Mouse (Mus musculus) intestine, embryonic 14.5 days (tissue): ENCODE results near the gene Atxn1. TPM values are rescaled to one million over a fixed set of nuclear protein-coding genes. Genes with fewer than 3 reads are reported as not detected.

Experiments
- ATAC-seq: fragments of 200-750 bp; cut with Nextera tagmentation; replicated peaks from 2 replicates; pipeline ENCODE4 v1.8.0; 2017; ENCODE audit warnings: low read depth, moderate number of reproducible peaks, moderate TSS enrichment, moderate library complexity; ENCODE audit not compliant: low FRiP score, low TSS enrichment
- DNase-seq: peaks from one replicate; pipeline ENCODE4 v3.0.0-alpha.2; 2018; ENCODE audit warnings: low spot score
- H3K27ac ChIP-seq: fragments of 300-500 bp; sonication (generic); 2 replicates; pipeline ENCODE4 v1.5.1; 2014; ENCODE audit warnings: low read depth, mild to moderate bottlenecking, control low read depth
- H3K27me3 ChIP-seq: fragments of 300-500 bp; sonication (generic); replicated peaks from 2 replicates; pipeline ENCODE4 v1.6.1; 2014; ENCODE audit warnings: low read length, control low read depth; ENCODE audit not compliant: control insufficient read depth, insufficient read depth
- H3K36me3 ChIP-seq: fragments of 300-500 bp; sonication (generic); 2 replicates; pipeline ENCODE4 v1.6.1; 2014; ENCODE audit warnings: low read length, control low read depth; ENCODE audit not compliant: control insufficient read depth, insufficient read depth
- H3K4me1 ChIP-seq: fragments of 300-500 bp; sonication (generic); replicated peaks from 2 replicates; pipeline ENCODE4 v1.6.1; 2014; ENCODE audit warnings: low read length, control low read depth, mixed read lengths; ENCODE audit not compliant: control insufficient read depth, insufficient read depth
- H3K4me2 ChIP-seq: fragments of 300-500 bp; sonication (generic); 2 replicates; pipeline ENCODE4 v1.6.1; 2014; ENCODE audit warnings: low read length
- H3K4me3 ChIP-seq: fragments of 300-500 bp; sonication (generic); 2 replicates; pipeline ENCODE4 v1.5.1; 2014; ENCODE audit warnings: low read depth, low read length, control low read depth, mixed read lengths
- H3K9ac ChIP-seq: fragments of 300-500 bp; sonication (generic); 2 replicates; pipeline ENCODE4 v1.6.1; 2014; ENCODE audit warnings: mild to moderate bottlenecking, low read length
- H3K9me3 ChIP-seq: fragments of 300-500 bp; sonication (generic); 2 replicates; pipeline ENCODE4 v1.6.1; 2016; ENCODE audit warnings: low read length, control low read depth; ENCODE audit not compliant: control insufficient read depth
- WGBS: fragments of 180-500 bp; shearing (Covaris S2); extraction: QIAGEN DNeasy Blood & Tissue Kit; methylation state at CpG from one replicate; pipeline ENCODE4 v1.1.7; 2014; 5-methylcytosine and 5-hydroxymethylcytosine counted together
- polyA plus RNA-seq: library from polyadenylated mRNA; unstranded; fragments of >200 nt; fragmentation: Nextera tagmentation; extraction: Ambion mirVana; gene quantifications from 2 replicates; pipeline ENCODE4 v1.2.1, GENCODE M21; 2014

The Atxn1 gene
- polyA plus RNA-seq, 1 experiment from 2014 or later = 4.8 TPM

- H3K4me3 ChIP-seq = no peak overlapping the region
- WGBS = 81% methylated on average over 3 of the region's 3 CpGs
- no peak overlapping the region for H3K27ac ChIP-seq
Measured at GRCm38 (mm10) chr13:45662216-45662615, 302.6 kb downstream of the Atxn1 start.

GRCm38 (mm10) chr13:45661283-45662185 lies 303.3 kb downstream of the Atxn1 start:
- Histone ChIP-seq H3K9ac (no peak overlapping the region), H3K36me3 (no peaks in the 10 kb centered on the region), H3K4me3 (no peak overlapping the region), H3K4me1 (no peaks in the 10 kb centered on the region), H3K27me3 (no peaks in the 10 kb centered on the region), H3K27ac (no peak overlapping the region), H3K9me3 (no peaks in the 10 kb centered on the region), H3K4me2 (no peak overlapping the region)
- DNase-seq = no peak
- no peak for ATAC-seq
- WGBS = 75% methylated on average over 12 of the region's 12 CpGs

More at GRCm38 (mm10) chr13:45662216-45662615, 302.6 kb downstream of the Atxn1 start:
- H3K27me3 ChIP-seq = no peaks in the 10 kb centered on the region
- H3K9ac ChIP-seq = no peak overlapping the region
- DNase-seq (no peak), ATAC-seq (no peak)
- H3K4me2 ChIP-seq = no peak overlapping the region
- no peaks in the 10 kb centered on the region for H3K4me1 ChIP-seq
- H3K9me3 ChIP-seq = no peaks in the 10 kb centered on the region
- H3K36me3 ChIP-seq = no peaks in the 10 kb centered on the region

- Histone ChIP-seq H3K36me3 (no peaks in the 10 kb centered on the region), H3K27ac (no peak overlapping the region), H3K27me3 (no peaks in the 10 kb centered on the region), H3K4me1 (no peaks in the 10 kb centered on the region), H3K4me2 (no peak overlapping the region), H3K4me3 (no peak overlapping the region), H3K9ac (no peak overlapping the region), H3K9me3 (no peaks in the 10 kb centered on the region)
- DNase-seq (no peak), ATAC-seq (no peak)
- WGBS = 84% methylated on average over 4 of the region's 4 CpGs
Measured at GRCm38 (mm10) chr13:45659813-45660212, 305.0 kb downstream of the Atxn1 start.

- Histone ChIP-seq H3K27ac (no peak overlapping the region), H3K4me3 (no peak overlapping the region), H3K9me3 (no peaks in the 10 kb centered on the region), H3K4me2 (no peak overlapping the region), H3K4me1 (no peaks in the 10 kb centered on the region), H3K27me3 (no peaks in the 10 kb centered on the region), H3K36me3 (no peaks in the 10 kb centered on the region), H3K9ac (no peak overlapping the region)
- no peak for DNase-seq
- WGBS = 92% methylated on average over 5 of the region's 5 CpGs
- no peak for ATAC-seq
Measured at GRCm38 (mm10) chr13:45658343-45658742, 306.5 kb downstream of the Atxn1 start.

GRCm38 (mm10) chr13:45657176-45657575 lies 307.6 kb downstream of the Atxn1 start:
- H3K27me3 ChIP-seq = no peaks in the 10 kb centered on the region
- WGBS = 97% methylated on average over 1 of the region's 1 CpGs
- H3K4me1 ChIP-seq = no peaks in the 10 kb centered on the region
- no peaks in the 10 kb centered on the region for H3K9me3 ChIP-seq
- H3K4me3 ChIP-seq = no peak overlapping the region
- no peak overlapping the region for H3K9ac ChIP-seq
- ATAC-seq (no peak), DNase-seq (no peak)
- H3K27ac ChIP-seq = no peak overlapping the region
- H3K4me2 ChIP-seq = no peak overlapping the region
- no peaks in the 10 kb centered on the region for H3K36me3 ChIP-seq

GRCm38 (mm10) chr13:45651652-45652241 lies 313.1 kb downstream of the Atxn1 start:
- Histone ChIP-seq H3K4me2 (no peak overlapping the region), H3K4me3 (no peak overlapping the region), H3K9me3 (no peaks in the 10 kb centered on the region), H3K9ac (no peak overlapping the region), H3K27ac (no peak overlapping the region), H3K27me3 (no peaks in the 10 kb centered on the region), H3K4me1 (no peaks in the 10 kb centered on the region), H3K36me3 (no peaks in the 10 kb centered on the region)
- 84% methylated on average over 10 of the region's 10 CpGs for WGBS
- ATAC-seq (no peak), DNase-seq (no peak)

- no peak for ATAC-seq
Measured at GRCm38 (mm10) chr13:45649197-45649812, 315.5 kb downstream of the Atxn1 start.

GRCm38 (mm10) chr13:45643780-45644395 lies 320.9 kb downstream of the Atxn1 start:
- ATAC-seq (no peak), DNase-seq (no peak)
- H3K4me2 ChIP-seq = no peak overlapping the region
- no peaks in the 10 kb centered on the region for H3K9me3 ChIP-seq
- no peaks in the 10 kb centered on the region for H3K4me1 ChIP-seq
- 75% methylated on average over 6 of the region's 6 CpGs for WGBS
- H3K27me3 ChIP-seq = no peaks in the 10 kb centered on the region
- H3K36me3 ChIP-seq = no peaks in the 10 kb centered on the region
- H3K9ac ChIP-seq = no peak overlapping the region
- no peak overlapping the region for H3K27ac ChIP-seq
- no peak overlapping the region for H3K4me3 ChIP-seq

More at GRCm38 (mm10) chr13:45649197-45649812, 315.5 kb downstream of the Atxn1 start:
- Histone ChIP-seq H3K4me3 (no peak overlapping the region), H3K27ac (no peak overlapping the region), H3K4me2 (no peak overlapping the region), H3K9me3 (no peaks in the 10 kb centered on the region), H3K9ac (no peak overlapping the region), H3K36me3 (no peaks in the 10 kb centered on the region), H3K4me1 (no peaks in the 10 kb centered on the region), H3K27me3 (no peaks in the 10 kb centered on the region)
- DNase-seq = no peak
- WGBS = 63% methylated on average over 4 of the region's 4 CpGs
